Mouse (Mus musculus) splenic B cell, adult 2 months (primary cell): ENCODE results near the gene Gm29276.
"Not testable (repeated sequence)": the region's sequence is repeated elsewhere in the genome, so short reads cannot be mapped to it uniquely, and the experiment has no call there.

Experiments used
- DNase-seq: peaks from one replicate; pipeline ENCODE4 v3.0.0-alpha.2; 2011; ENCODE audit warnings: low read depth, low spot score
- H3K27me3 ChIP-seq: 2 replicates; pipeline ENCODE4 v1.6.1; 2012; ENCODE audit warnings: mild to moderate bottlenecking, low read length, moderate library complexity, mixed read lengths; ENCODE audit not compliant: control insufficient read depth, poor library complexity, insufficient read depth, severe bottlenecking
- H3K36me3 ChIP-seq: 2 replicates; pipeline ENCODE4 v1.6.1; 2012; ENCODE audit warnings: mild to moderate bottlenecking, low read length, moderate library complexity, mixed read lengths; ENCODE audit not compliant: control insufficient read depth, poor library complexity, insufficient read depth, severe bottlenecking

Gene Gm29276

DNA sequence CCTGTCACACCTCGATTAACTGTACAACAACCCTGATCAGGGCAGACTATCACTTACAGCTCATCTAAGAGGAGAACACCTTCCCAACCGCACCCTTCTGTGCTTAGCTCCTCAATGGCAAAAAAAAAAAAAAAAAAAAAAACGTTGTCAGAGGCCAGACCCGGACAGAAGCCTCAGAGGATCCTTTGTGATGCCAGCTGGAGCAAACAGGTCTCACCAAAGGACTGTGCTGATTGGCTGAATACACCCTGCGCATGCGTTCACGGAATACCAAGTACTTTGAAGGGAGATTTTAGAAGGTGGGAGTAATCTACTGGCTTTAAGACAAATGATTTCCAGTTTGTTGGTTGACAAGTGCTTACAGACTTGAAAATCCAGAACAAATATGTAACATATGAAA is at the start of gene Gm29276:
Gene Gm29276, minus strand, starts transcription at position 101 of the 400 bp plus-strand sequence.
- DNase-seq, H3K36me3 ChIP-seq, H3K27me3 ChIP-seq: not testable (repeated sequence)
